9 mouse cellular contexts compared by ENCODE assay signal in genomic region chr9:28825821-28826220, GRCm38 (mm10).
"Had no signal": no experiment of that assay in that cellular context is flagged by ENCODE, and none has a peak within 500 bp of the region (broad histone marks: within the 10 kb centered on the region; RNA-seq: fewer than 3 reads in every experiment).

No protein-coding gene starts in this region.

- DNase-seq: kidney, adult 8-10 months; kidney, postnatal 25 days; lung, embryonic 14.5 days; lung, postnatal 10 days; lung, postnatal 4 days; midbrain, embryonic 14.5 days; spleen, adult 18-20 months; thymus, adult 2 months; thymus, postnatal 25 days had no signal
